ENCODE assay signal across 9 mouse cellular contexts in genomic region chr14:86489044-86489816, GRCm38 (mm10).
DNase-seq lines count a peak whose midpoint lies in the region; ATAC-seq lines count a peak whose summit lies in the region.
"Had no signal": no experiment of that assay in that cellular context is flagged by ENCODE, and none has a peak within 500 bp of the region (broad histone marks: within the 10 kb centered on the region; RNA-seq: fewer than 3 reads in every experiment).

No protein-coding gene starts in this region.

- DNase-seq in heart, adult 18-20 months: peak; percentile 78 to 79
- DNase-seq in heart, embryonic 10.5 days (ENCODE audit: low spot score): no peak
- DNase-seq in cerebellum, adult 18-20 months: peak; percentile 56 to 64
- DNase-seq in heart, postnatal 36 days: peak; percentile 30 to 51
- peak; percentile 13 to 25 for DNase-seq in left cerebral cortex, adult 8-10 months (ENCODE audit: low spot score in 2 of 2)
- no peak for DNase-seq in embryo, embryonic 9.5 days (ENCODE audit: extremely low spot score)
- DNase-seq in embryo, embryonic 10.5 days (ENCODE audit: low spot score): no peak

- no peak overlapping the region for H3K4me3 ChIP-seq in heart, embryonic 10.5 days

- no peaks in the 10 kb centered on the region for H3K27me3 ChIP-seq in heart, embryonic 10.5 days (ENCODE audit: insufficient read depth, poor library complexity, severe bottlenecking)
- H3K27me3 ChIP-seq: CH12.LX had no signal

- H3K9me3 ChIP-seq in heart, embryonic 10.5 days: no peaks in the 10 kb centered on the region

- peaks cover 15% of the 10 kb centered on the region; the same call in 1 of the 2 replicates for H3K4me1 ChIP-seq in heart, embryonic 10.5 days

- 80% methylated on average over 16 of the region's 16 CpGs for WGBS in heart, embryonic 10.5 days

- intact Hi-C loops in heart, postnatal 36 days (cut with DNase I): no loop called here

- H3K27ac ChIP-seq in heart, embryonic 10.5 days: no peak overlapping the region

- H3K36me3 ChIP-seq in heart, embryonic 10.5 days: no peaks in the 10 kb centered on the region

- ATAC-seq in erythroblast, adult 5-6 weeks (replicated peaks; ENCODE audit: low FRiP score, poor library complexity, severe bottlenecking): no peak

Comparison
In these comparisons a context has a peak if more than half of its experiments do, and no peak if none do; other contexts are left out.
1. DNase-seq: peak in heart, adult 18-20 months (2 of 2), cerebellum, adult 18-20 months (2 of 2), heart, postnatal 36 days (2 of 2) and left cerebral cortex, adult 8-10 months (2 of 2); none in heart, embryonic 10.5 days (single experiment), embryo, embryonic 9.5 days (single experiment) and embryo, embryonic 10.5 days (single experiment).